Mouse (Mus musculus): ENCODE data around the gene Btla.

DNA sequence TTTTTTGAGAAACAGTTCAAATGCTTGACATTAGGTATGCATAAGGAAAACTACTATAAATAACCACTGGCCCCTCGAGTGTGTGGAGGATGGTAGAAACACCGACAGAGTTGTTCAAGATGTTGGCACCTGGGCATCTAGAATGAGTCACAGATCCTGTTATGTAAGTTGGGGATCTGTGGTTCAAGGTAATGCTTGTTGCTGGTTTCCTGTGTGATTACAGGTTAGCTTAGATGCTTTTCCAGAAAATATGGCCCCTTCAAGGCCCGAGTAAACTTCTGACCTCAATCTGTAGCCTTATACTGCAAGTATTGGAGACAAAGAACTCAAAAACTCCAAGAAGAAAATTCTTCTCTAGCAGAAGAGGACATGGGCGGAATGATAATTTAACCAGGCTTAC, 19.7 kb upstream of the Btla start:
- TF ChIP-seq CTCF (IDR thresholded peaks at IDR 0.05; ENCODE audit: low read depth, low read length): no peak
- no peak for TF ChIP-seq POLR2A (IDR thresholded peaks at IDR 0.05; ENCODE audit: extremely low read depth, insufficient read depth, low read length)
